1 mouse cellular context compared by ENCODE assay signal in the genomic region with DNA sequence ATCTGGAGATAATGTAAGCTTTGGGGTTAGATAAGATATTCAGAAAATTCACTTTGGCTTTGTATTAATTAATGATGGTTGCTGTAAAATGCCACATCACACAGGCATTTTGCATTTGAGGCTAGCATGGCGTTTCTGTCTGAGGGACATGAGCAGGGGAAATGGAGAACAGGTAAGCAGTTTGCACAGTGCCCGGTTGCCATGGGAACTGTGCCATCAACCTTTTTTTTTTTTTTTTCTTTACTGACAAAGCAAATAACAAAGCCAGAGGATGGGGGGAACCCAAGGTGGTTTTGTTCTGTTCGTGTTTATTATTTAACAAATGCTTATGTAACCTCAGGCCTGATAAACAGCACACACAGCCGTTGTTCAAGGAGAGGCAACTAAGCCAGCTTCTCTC.
TF ChIP-seq lines count a peak whose summit lies in the region.

No protein-coding gene starts in this region.

TF ChIP-seq in MEL, 35 proteins besides CTCF, POLR2A, EP300 and RAD21:
- no peak for TF ChIP-seq JUND (IDR thresholded peaks at IDR 0.05; ENCODE audit: low read depth, low read length)
- 0 out of 2 replicates have a peak, but pooled peaks have one; percentile 28 for TF ChIP-seq ZNF384 (IDR thresholded peaks at IDR 0.05; ENCODE audit: low read depth, low read length)
